Mouse (Mus musculus) forebrain, embryonic 11.5 days (tissue): ENCODE measurements around the gene Mettl25. TPM values are rescaled to one million over a fixed set of nuclear protein-coding genes. Genes with fewer than 3 reads are reported as not detected.

Source experiments
- ATAC-seq: fragments of 200-750 bp; cut with Nextera tagmentation; replicated peaks from 2 replicates; pipeline ENCODE4 v1.8.0; 2017; ENCODE audit warnings: moderate TSS enrichment; ENCODE audit not compliant: low FRiP score
- DNase-seq: peaks from one replicate; pipeline ENCODE4 v3.0.0-alpha.2; 2017; ENCODE audit warnings: low spot score
- H3K27ac ChIP-seq: fragments of 300-500 bp; sonication (generic); 2 replicates; pipeline ENCODE4 v1.5.1; 2014; ENCODE audit warnings: low read depth, low read length
- H3K27me3 ChIP-seq: fragments of 300-500 bp; sonication (generic); 2 replicates; pipeline ENCODE4 v1.6.1; 2014; ENCODE audit warnings: mild to moderate bottlenecking, low read length, mixed read lengths; ENCODE audit not compliant: control insufficient read depth, insufficient read depth
- H3K36me3 ChIP-seq: fragments of 300-500 bp; sonication (generic); 2 replicates; pipeline ENCODE4 v1.6.1; 2014; ENCODE audit warnings: mild to moderate bottlenecking, low read length, moderate library complexity, mixed read lengths; ENCODE audit not compliant: control insufficient read depth, insufficient read depth
- H3K4me1 ChIP-seq: fragments of 300-500 bp; sonication (generic); replicated peaks from 2 replicates; pipeline ENCODE4 v1.6.1; 2014; ENCODE audit warnings: low read length, mixed read lengths; ENCODE audit not compliant: control insufficient read depth, insufficient read depth
- H3K4me2 ChIP-seq: fragments of 300-500 bp; sonication (generic); 2 replicates; pipeline ENCODE4 v1.6.1; 2014; ENCODE audit warnings: low read depth, mild to moderate bottlenecking, low read length, moderate library complexity, mixed read lengths; ENCODE audit not compliant: severe bottlenecking
- H3K4me3 ChIP-seq: fragments of 300-500 bp; sonication (generic); 2 replicates; pipeline ENCODE4 v1.5.1; 2014; ENCODE audit warnings: low read depth, low read length
- H3K9ac ChIP-seq: fragments of 300-500 bp; sonication (generic); 2 replicates; pipeline ENCODE4 v1.6.1; 2014; ENCODE audit warnings: low read length
- H3K9me3 ChIP-seq: fragments of 300-500 bp; sonication (generic); 2 replicates; pipeline ENCODE4 v1.6.1; 2016; ENCODE audit warnings: low read length, mixed read lengths; ENCODE audit not compliant: control insufficient read depth
- WGBS: fragments of 180-500 bp; shearing (Covaris S2); extraction: QIAGEN DNeasy Blood & Tissue Kit; methylation state at CpG from one replicate; pipeline ENCODE4 v1.1.7; 2014; 5-methylcytosine and 5-hydroxymethylcytosine counted together
- polyA plus RNA-seq: library from polyadenylated mRNA; unstranded; fragments of >200 nt; fragmentation: Nextera tagmentation; extraction: Ambion mirVana; gene quantifications from 2 replicates; pipeline ENCODE4 v1.2.1, GENCODE M21; 2014

The Mettl25 gene
- 14.7 and 15.9 TPM in 2 replicates for polyA plus RNA-seq

DNA sequence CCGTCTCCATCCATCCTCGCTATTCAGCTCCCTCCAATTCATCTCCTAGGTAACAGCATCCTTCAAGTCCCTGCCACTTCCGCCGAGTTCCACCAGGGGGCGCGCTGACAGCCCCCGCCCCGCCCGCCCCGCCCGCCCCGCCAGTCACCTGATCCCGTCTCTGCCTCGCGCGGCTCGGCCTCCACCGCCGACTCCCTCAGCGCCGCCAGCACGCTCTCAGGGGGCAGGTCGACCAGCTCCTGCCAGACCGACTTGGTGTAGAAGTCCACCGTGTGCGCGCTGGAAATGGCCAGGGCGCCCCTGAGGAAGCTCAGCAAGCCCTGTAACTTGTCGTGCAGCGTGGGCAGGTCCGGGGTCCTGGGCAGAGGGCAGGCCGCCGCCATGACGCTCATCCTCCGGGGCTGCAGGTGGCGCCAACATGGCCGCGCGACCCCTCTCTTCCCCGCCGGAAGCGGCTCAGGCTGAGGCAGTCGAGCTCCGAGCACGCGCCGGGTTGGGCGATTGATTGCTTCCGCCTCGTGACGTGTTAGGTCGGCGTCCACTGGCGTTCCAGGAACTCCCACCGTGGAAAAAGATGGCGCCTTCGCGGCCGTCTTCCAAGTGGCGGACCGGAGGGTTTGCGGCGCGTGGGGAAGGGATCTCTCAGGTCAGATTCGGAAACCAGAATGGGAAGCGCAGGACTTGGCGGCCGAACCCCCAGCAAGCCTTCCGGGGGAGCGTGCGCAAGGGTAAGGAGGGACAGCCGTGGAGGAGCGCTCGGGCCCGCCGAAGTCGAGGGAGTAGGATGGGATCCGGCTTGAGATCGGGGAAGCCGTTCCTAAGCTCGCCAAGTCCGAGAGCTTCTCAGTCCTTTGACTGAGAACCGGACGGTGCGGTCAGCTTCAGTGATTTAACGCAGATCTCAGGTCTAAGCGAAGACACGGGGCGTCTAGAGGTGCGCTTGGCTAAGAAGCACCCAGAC lies at the start of gene Mettl25, which contains the start of gene Ccdc59:
Gene Mettl25, minus strand, starts transcription at position 453 of the 961 bp plus-strand sequence.
Gene Ccdc59, plus strand, starts transcription at position 140 of the 961 bp plus-strand sequence.
- Histone ChIP-seq H3K27me3 (no peaks in the 10 kb centered on the region), H3K36me3 (peaks cover 5% of the 10 kb centered on the region; the same call in 1 of the 2 replicates), H3K4me1 (no peaks in the 10 kb centered on the region; the same call in 1 of the 2 replicates), H3K9ac (peak within 1 kb of the TSS; percentile 88), H3K4me2 (peak within 1 kb of the TSS; percentile 79), H3K9me3 (no peaks in the 10 kb centered on the region), H3K27ac (peak within 1 kb of the TSS; percentile 85), H3K4me3 (peak within 1 kb of the TSS; percentile 80)
- under 1% methylated on average over 78 of the region's 90 CpGs for WGBS
- peak; percentile 99 for ATAC-seq
- peak; percentile 98 for DNase-seq

DNA sequence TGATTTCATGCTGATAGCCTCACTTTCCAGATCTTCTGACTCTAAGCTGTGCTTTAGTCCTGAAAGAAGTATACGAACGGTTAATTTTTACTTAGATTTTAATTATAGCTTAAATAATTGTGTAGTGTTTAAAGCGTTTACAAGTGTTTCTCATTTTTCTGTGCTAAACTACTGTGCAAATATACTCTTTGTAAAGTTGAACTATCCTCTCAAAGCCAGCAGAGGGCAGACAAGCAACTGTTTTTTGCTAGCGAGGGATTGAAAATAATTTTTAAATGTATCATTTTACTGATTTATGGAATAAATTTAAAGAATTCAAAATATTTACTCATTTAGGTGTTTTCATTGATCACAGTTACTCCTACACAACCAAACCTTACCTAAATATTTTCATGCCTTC lies 26.1 kb upstream of the Mettl25 start:
- Histone ChIP-seq H3K4me3 (no peak overlapping the region), H3K4me2 (no peak overlapping the region), H3K9me3 (no peaks in the 10 kb centered on the region), H3K9ac (no peak overlapping the region), H3K4me1 (no peaks in the 10 kb centered on the region), H3K27ac (no peak overlapping the region), H3K36me3 (no peaks in the 10 kb centered on the region), H3K27me3 (no peaks in the 10 kb centered on the region)
- 50% methylated on average over 4 of the region's 4 CpGs for WGBS
- no peak for DNase-seq
- 0 out of 2 replicates have a peak, but pooled peaks have one; percentile 42 for ATAC-seq

DNA sequence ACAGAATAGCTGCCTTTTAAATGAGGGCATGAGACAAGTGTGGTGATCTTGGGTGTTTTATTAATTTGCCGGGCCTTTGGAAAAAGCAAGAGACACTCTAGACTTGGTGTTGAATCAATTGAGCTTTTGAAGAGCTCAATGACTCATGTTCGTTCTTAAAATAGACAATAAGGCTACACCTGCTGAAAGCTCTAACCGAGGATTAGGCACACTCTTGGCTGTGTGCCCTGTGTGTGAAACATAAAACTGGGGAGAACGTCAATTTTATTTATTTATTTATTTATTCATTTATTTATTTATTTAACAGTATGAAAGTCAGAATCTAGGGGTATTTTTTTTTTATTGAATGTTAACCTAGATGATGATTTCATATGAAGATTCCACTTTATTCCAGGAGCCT lies 10.0 kb upstream of the Mettl25 start:
- Histone ChIP-seq H3K27me3 (no peaks in the 10 kb centered on the region), H3K9me3 (no peaks in the 10 kb centered on the region), H3K27ac (no peak overlapping the region), H3K9ac (no peak overlapping the region), H3K4me1 (no peaks in the 10 kb centered on the region), H3K36me3 (no peaks in the 10 kb centered on the region; the same call in 1 of the 2 replicates), H3K4me2 (no peak overlapping the region), H3K4me3 (no peak overlapping the region)
- ATAC-seq (no peak), DNase-seq (no peak)
- 88% methylated on average over 4 of the region's 4 CpGs for WGBS

- 0 out of 2 replicates have a peak, but pooled peaks have one; percentile 16 for ATAC-seq
- Histone ChIP-seq H3K27me3 (no peaks in the 10 kb centered on the region), H3K9me3 (no peaks in the 10 kb centered on the region), H3K4me3 (no peak overlapping the region), H3K4me2 (no peak overlapping the region), H3K36me3 (no peaks in the 10 kb centered on the region; the same call in 1 of the 2 replicates), H3K9ac (no peak overlapping the region), H3K4me1 (no peaks in the 10 kb centered on the region), H3K27ac (no peak overlapping the region)
- no peak for DNase-seq
- 94% methylated on average over 5 of the region's 5 CpGs for WGBS
Measured at GRCm38 (mm10) chr10:105850286-105850685, 9.1 kb upstream of the Mettl25 start.

DNA sequence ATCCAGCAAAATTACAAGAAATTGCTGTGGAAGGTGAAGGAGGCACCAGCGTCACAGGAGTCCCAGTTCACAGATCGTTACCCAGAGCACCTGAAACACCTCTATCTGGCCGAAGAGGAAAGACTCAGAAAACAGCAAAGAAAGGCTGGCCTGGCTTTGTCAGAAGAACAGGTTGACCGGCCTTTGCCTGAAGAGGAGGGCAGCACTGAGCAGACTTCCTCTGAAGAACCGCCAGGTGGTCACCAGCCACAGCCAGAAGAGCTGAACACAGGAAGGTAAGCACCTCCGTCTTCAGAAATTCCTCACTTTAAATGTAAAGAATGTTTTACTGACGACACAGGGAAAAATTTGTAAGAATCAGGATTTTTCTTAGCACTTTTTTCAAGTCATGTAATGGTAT lies 1.4 kb upstream of the Mettl25 start:
- Histone ChIP-seq H3K4me2 (peak overlapping the region; percentile 8; the same call in 1 of the 2 replicates), H3K27me3 (no peaks in the 10 kb centered on the region), H3K4me1 (no peaks in the 10 kb centered on the region; the same call in 1 of the 2 replicates), H3K9ac (no peak overlapping the region), H3K4me3 (no peak overlapping the region), H3K36me3 (peaks cover 5% of the 10 kb centered on the region; the same call in 1 of the 2 replicates), H3K27ac (no peak overlapping the region), H3K9me3 (no peaks in the 10 kb centered on the region)
- WGBS = 82% methylated on average over 7 of the region's 7 CpGs
- no peak for DNase-seq
- ATAC-seq = no peak

GRCm38 (mm10) chr10:105834627-105835228 lies 6.5 kb downstream of the Mettl25 start:
- no peak overlapping the region for H3K4me3 ChIP-seq
- no peaks in the 10 kb centered on the region for H3K9me3 ChIP-seq
- no peaks in the 10 kb centered on the region for H3K36me3 ChIP-seq
- no peaks in the 10 kb centered on the region for H3K27me3 ChIP-seq
- peak; percentile 68 for ATAC-seq
- WGBS = 64% methylated on average over 10 of the region's 10 CpGs
- H3K4me1 ChIP-seq = no peaks in the 10 kb centered on the region
- no peak overlapping the region for H3K4me2 ChIP-seq
- DNase-seq = peak; percentile 60
- H3K9ac ChIP-seq = no peak overlapping the region
- no peak overlapping the region for H3K27ac ChIP-seq

GRCm38 (mm10) chr10:105806259-105807010 lies 34.7 kb downstream of the Mettl25 start:
- Histone ChIP-seq H3K36me3 (no peaks in the 10 kb centered on the region), H3K9ac (no peak overlapping the region), H3K4me2 (no peak overlapping the region), H3K4me1 (no peaks in the 10 kb centered on the region), H3K27me3 (no peaks in the 10 kb centered on the region), H3K4me3 (no peak overlapping the region), H3K9me3 (no peaks in the 10 kb centered on the region), H3K27ac (no peak overlapping the region)
- 91% methylated on average over 7 of the region's 7 CpGs for WGBS
- DNase-seq (no peak), ATAC-seq (no peak)

- Histone ChIP-seq H3K4me3 (no peak overlapping the region), H3K4me1 (no peaks in the 10 kb centered on the region), H3K27ac (no peak overlapping the region), H3K4me2 (no peak overlapping the region), H3K9ac (no peak overlapping the region), H3K36me3 (no peaks in the 10 kb centered on the region), H3K9me3 (no peaks in the 10 kb centered on the region), H3K27me3 (no peaks in the 10 kb centered on the region)
- ATAC-seq (no peak), DNase-seq (no peak)
- 90% methylated on average over 2 of the region's 2 CpGs for WGBS
Measured at GRCm38 (mm10) chr10:105803461-105803860, 37.7 kb downstream of the Mettl25 start.
